Mouse (Mus musculus): ENCODE results near the gene Fas.

Gene Fas

DNA sequence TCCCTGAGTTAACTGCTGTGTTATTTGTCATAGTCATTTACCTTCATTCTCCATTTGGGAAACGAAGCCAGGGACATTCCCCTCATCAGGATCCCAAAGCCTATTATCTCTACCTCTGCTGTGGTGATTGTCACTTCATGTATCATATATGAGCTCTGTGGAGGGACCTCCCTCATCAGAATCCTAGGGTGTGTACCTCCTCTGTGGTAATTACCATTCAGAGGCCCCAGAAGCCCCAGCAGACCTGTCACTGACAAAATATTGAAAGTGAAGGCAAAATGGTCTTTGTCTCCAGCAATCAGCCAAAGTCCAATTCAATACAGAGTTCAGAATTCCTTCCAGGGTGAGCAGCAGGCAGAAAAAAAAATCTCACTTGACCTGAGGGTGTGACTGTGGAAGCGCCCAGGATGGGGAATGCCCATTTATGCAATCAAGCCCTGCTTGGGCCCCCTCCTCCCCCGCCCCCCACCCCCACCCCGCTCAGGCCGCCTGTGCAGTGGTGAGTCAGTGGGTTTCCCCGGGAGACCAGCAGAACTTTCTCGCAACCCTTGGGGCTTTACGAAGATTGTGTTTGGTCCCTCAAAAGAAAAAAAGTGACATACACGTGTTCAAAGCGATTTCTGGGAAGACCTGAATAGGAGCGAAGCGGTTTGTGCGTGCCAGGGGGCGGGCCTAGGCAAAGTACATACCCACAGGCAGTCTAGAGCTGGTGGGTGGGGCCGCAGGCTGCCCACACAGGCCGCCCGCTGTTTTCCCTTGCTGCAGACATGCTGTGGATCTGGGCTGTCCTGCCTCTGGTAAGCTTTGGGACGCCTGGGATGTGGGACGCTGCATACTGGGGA is at the start of gene Fas:
TSS of gene Fas (plus strand) at position 719 of the 842 bp plus-strand sequence.
- DNase-seq (ENCODE audit: low spot score): peak; percentile 77

- DNase-seq (ENCODE audit: low spot score): no peak
Observed at GRCm38 (mm10) chr19:34241247-34241915, 49.1 kb upstream of the Fas start.

GRCm38 (mm10) chr19:34242925-34243324 is 47.5 kb upstream of the Fas start:
- no peak for DNase-seq (ENCODE audit: low spot score)

DNA sequence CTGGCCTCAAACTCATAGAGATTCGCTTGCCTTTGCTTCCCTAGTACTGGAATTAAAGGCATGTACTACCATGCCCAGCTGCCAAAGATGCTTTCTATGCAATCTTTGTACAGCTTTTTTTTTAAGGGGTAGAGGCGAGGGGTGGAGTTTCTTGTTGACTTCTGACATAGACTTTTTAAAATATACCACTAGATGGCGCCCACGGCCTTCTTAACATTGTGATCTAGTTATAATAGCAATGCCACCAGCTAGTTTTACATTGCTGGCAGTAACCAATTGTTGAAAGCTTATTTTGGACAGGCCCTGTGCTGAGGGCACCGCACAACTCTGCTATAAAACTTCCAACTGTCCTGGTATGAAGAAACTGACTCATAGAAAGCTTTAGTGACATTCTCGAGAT is 46.4 kb upstream of the Fas start:
- DNase-seq (ENCODE audit: low spot score): no peak

DNA sequence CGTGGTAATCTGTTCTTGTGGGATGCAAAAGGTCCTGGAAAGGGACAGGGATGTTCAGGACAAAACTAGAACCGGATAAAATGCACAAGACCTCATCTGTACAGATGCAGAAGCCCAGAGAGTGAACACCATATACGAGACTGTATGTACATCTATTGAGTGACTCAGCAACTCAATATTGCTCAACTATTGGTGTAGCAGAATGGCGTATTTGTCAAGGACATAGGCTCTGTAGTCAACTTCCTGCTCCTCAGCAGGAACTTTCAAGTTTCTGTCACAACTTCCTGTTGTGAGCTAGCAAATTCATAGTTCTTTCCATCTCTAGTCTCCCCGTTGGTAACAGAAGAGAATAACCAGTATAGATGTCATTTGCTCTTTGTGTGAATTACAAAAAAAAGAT is 41.9 kb upstream of the Fas start:
- no peak for DNase-seq (ENCODE audit: low spot score)

GRCm38 (mm10) chr19:34250621-34251020 is 39.8 kb upstream of the Fas start:
- DNase-seq (ENCODE audit: low spot score): no peak

GRCm38 (mm10) chr19:34251900-34252299 is 38.6 kb upstream of the Fas start:
- DNase-seq (ENCODE audit: low spot score): no peak

DNA sequence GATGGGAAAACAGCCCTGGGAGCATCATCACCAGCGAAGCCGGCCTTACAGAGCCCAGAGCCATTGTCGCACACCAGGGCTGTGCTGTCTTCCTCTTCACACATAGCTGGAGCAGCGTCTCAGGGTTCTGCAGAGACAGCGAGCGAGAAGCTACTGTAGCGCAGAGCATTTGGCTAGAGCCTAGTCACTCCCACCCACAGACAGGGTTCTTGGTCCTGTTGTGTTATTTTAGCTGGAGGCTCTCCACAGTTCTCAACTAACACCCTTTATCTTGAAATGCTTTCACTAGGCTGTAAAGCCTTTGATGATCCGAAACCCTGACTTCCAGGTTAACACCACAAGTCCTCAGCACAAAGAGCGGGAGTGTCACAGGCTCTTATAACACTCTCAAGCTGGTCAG is 38.0 kb upstream of the Fas start:
- no peak for DNase-seq (ENCODE audit: low spot score)

DNA sequence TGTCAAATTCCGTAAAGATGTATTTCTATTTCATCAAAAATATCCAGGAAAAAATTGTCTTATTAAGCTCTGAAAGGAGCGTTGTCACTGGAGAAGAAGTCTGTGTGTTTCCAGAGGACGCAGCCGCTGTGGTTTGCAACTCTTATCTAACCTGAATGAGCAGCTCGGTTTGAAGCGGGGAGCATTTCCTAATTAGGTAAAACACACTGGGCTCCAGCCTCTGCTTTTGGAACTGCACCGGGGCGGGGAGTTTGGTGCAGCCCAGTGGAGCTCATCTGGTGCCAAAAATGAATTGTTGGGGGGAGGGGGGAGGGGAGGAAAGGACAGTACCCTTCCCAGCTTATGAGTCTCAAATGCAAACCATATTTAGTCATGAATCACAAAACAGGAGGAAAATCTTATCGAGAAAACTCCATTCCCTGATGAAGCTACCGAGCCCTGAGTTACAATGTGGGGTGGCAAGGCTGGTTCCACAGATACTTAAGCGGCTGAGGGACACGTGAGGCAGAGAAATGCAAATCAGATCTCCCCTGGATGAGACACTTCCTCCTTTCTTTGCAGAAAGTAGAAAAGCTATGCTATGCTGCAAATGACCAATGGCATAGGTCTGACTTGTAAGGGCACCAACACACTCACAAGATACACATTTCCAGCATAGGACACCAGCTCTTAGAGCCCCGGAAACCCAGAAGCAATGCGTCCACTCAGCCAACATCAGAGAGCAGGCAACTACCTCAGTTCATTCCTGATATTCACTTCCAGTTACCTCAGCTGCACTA is 36.2 kb upstream of the Fas start:
- DNase-seq (ENCODE audit: low spot score): no peak

DNA sequence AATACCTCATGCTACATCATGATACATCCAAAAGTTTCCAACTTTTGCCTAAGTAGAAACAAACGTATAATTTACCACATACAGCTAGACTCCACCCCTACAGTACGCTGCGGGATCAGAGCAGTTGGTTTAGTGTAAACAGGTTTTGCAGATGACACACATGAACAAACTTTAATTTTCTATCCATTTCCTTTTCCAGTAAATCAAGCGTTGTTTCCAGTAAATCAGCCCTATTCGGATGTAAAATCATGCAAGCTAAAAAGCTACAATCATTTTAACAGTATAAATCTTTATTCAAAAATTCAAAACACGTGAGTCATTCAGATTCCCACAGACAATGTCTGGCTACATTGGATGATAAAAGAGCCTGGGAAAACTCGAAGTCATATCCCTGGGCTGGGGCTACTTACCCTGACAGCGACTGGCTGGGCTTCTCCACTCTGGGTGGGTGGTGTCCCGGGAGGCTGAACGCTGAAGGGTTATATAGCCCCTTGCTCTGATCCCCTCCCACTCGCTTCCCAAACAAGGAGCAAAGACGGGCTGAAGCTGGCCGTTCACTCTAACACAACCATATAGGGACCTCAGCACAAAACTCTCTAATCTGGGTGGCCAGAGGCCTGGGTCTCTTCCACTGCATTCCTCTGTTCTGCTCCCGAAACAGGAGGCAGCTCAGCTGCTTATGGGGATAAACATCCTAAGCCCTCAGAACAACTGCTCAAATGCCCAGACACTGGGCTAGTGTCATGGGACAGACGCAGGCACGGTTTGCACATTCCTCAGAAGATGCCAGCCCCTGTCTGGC is 35.4 kb upstream of the Fas start, which contains the start of gene Acta2:
TSS of gene Acta2 (minus strand) at position 711 of the 802 bp plus-strand sequence.
- DNase-seq (ENCODE audit: low spot score): peak; percentile 17

- no peak for DNase-seq (ENCODE audit: low spot score)
Observed at GRCm38 (mm10) chr19:34256149-34256548, 34.3 kb upstream of the Fas start.

GRCm38 (mm10) chr19:34256936-34257335 is 33.5 kb upstream of the Fas start:
- DNase-seq (ENCODE audit: low spot score): no peak

- DNase-seq (ENCODE audit: low spot score): no peak
Observed at GRCm38 (mm10) chr19:34262273-34262974, 28.0 kb upstream of the Fas start.

- no peak for DNase-seq (ENCODE audit: low spot score)
Observed at GRCm38 (mm10) chr19:34265604-34266193, 24.8 kb upstream of the Fas start.

DNA sequence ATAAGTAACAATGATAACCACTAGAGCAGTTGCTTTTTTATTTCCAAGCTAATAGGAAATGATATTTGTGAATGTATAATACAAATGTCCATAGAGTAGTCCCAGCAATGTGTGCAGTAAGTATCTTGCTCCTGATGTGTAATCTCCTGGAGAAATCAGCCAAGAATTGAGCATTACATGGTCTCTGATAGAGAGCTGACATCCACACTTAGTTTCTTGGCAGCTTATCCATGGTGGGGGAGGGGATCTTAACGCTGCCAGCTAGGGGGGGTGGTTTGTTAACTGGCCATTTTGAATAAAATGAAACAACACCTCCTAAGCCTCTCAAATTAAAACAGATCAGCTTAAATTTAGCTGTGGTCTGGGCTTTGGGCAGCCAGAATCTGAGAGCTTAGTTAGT is 21.5 kb upstream of the Fas start:
- no peak for DNase-seq (ENCODE audit: low spot score)

DNA sequence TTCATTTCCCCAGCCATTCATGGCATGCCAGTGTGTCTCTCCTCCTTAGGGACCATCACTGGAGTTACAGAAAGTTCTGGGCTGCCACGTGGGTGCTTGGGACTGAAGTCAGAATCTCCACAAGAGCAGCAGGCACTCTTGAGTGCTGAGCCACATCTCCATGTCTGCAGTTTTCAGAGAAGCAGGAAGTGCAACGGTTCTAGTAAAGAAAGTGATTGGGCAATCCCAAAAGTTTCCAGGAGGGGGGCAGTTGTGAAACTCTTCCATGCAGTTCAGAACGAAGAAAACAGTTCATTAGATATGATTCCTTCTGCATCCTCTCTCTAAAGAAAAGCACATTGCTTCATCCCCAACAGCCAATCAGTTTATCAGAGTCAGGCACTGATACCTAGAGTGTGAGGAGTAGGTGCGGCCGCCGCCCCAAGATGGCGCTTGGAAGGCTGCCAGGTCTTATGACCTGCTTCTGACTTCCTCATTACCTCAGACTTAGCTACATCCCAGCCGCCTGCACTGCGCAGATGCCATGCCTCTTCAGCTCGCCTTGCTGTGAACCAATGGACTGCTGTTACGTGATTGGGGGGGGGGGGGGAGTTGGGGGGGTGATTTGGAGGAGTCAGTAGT is 20.2 kb upstream of the Fas start:
- no peak for DNase-seq (ENCODE audit: low spot score)

DNA sequence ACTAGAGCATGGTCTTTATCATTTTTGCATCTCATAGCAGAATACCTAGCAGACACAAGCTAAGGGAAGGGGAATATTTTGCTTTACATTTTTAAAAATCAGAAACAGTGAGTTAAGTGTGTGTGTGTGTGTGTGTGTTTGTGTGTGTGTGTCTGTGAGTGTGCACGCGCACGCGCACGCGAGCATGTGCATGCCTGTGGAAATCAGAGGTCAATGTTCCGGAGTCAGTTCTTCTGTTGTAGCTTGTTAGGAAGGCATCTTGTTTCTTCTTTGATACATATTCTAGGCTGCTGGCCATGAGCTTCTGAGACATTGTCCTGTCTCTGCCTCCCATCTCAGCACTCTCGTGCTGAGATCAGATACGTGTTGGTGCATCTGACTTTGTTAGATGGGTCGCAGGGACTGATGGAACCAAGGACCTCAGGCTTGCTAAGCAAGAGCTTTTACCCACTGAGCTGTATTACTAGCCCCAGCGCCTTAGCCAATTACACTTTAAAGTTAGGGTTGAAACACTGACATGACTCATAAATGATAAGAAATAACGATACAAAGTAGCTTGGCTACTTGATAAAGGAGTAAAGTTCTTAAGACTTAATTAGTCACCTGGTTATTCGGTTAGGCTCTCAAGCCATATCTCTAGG is 19.5 kb upstream of the Fas start:
- no peak for DNase-seq (ENCODE audit: low spot score)

- no peak for DNase-seq (ENCODE audit: low spot score)
Observed at GRCm38 (mm10) chr19:34273073-34273472, 17.4 kb upstream of the Fas start.

DNA sequence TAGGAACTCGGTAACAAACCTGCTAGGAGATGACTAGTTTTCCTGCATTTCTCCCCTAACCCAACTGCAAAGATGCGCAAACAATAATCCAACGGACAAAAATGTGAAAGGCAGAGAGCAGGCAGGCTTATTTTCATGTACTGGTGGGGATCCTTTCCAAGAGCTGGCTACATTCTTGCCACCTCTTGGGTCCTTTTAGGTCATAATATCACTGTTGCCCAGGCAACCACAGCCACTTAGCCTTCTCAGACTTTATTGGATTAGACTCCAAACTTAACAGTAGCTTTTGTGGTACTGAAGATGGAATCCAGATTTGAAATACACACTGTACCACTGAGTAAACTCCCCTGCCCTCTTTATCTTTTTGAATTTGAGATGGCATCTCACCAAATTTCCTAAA is 12.4 kb upstream of the Fas start:
- no peak for DNase-seq (ENCODE audit: low spot score)

DNA sequence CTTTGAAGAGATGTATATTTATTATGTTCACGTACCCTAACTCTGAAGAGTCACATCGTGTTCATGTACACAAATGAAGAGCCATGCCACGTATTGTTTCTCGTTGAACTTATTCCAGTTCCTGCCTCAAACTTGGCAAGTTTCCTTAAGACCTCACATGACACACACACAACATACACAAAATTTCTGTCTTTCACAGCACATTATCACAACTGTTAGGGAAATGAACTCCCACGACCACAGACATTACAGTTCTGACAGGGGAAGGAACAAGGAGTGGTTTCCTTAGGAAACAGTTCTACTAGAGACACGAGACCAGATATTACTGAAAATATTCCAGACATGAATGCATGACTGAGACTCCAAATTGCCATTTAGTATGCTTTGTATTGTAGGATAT is 6.9 kb upstream of the Fas start:
- no peak for DNase-seq (ENCODE audit: low spot score)
